In the genomic region with DNA sequence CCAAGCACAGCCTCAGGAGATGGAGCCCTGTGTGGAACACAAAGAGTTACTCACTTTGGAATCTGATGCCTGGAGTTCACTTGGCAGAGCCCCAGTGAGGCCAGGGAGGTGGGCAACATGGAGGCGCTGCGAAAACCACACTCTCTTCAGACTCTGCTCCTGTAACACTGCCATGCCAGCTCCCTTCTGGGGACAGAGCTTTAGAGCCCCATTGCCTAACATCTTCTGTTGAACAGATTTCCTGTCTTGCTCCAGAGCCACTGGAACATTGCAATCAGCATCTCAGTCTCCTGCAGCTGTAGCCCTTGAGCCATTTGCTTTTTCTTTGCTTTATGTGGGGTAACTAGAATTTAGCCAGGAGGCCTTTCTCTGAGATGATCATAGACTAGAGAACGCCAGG, we compare ENCODE assay signal across 18 mouse cellular contexts. TPM values are rescaled to one million over a fixed set of nuclear protein-coding genes. Genes with fewer than 3 reads are reported as not detected.
DNase-seq lines count a peak whose midpoint lies in the region; ATAC-seq lines count a peak whose summit lies in the region.
"Had no signal": no experiment of that assay in that cellular context is flagged by ENCODE, and none has a peak within 500 bp of the region (broad histone marks: within the 10 kb centered on the region; RNA-seq: fewer than 3 reads in every experiment).

No protein-coding gene starts in this region.

- peaks cover 46% of the 10 kb centered on the region for H3K4me1 ChIP-seq in liver, embryonic 15.5 days (replicated peaks)
- H3K4me1 ChIP-seq in liver, embryonic 11.5 days (replicated peaks; ENCODE audit: control insufficient read depth, insufficient read depth, low read length), result peaks cover 17% of the 10 kb centered on the region
- H3K4me1 ChIP-seq in midbrain, embryonic 11.5 days (ENCODE audit: control insufficient read depth, insufficient read depth, low read length), result peaks cover 7% of the 10 kb centered on the region

- no peak for ATAC-seq in liver, embryonic 15.5 days (ENCODE audit: insufficient read depth)
- no peak for ATAC-seq in liver, embryonic 11.5 days (replicated peaks; ENCODE audit: low FRiP score)
- no peak for ATAC-seq in midbrain, embryonic 11.5 days (ENCODE audit: low FRiP score)
- ATAC-seq: midbrain, embryonic 15.5 days had no signal

- H3K4me3 ChIP-seq in liver, embryonic 15.5 days (replicated peaks), result no peak overlapping the region
- H3K4me3 ChIP-seq in liver, embryonic 11.5 days (ENCODE audit: low read depth, low read length), result no peak overlapping the region
- no peak overlapping the region for H3K4me3 ChIP-seq in midbrain, embryonic 11.5 days (ENCODE audit: low read depth, low read length)
- H3K4me3 ChIP-seq: forebrain, embryonic 12.5 days; limb, embryonic 15.5 days; midbrain, embryonic 15.5 days had no signal

- no peaks in the 10 kb centered on the region for H3K9me3 ChIP-seq in liver, embryonic 15.5 days (replicated peaks)
- H3K9me3 ChIP-seq in liver, embryonic 11.5 days (ENCODE audit: control insufficient read depth, low read length), result no peaks in the 10 kb centered on the region
- no peaks in the 10 kb centered on the region for H3K9me3 ChIP-seq in midbrain, embryonic 11.5 days (ENCODE audit: control insufficient read depth, low read length)
- H3K9me3 ChIP-seq: forebrain, embryonic 12.5 days; kidney, embryonic 15.5 days; limb, embryonic 15.5 days; midbrain, embryonic 15.5 days had no signal

- no peak overlapping the region for H3K27ac ChIP-seq in liver, embryonic 15.5 days (replicated peaks)
- H3K27ac ChIP-seq in liver, embryonic 11.5 days (ENCODE audit: low read depth, low read length), result no peak overlapping the region
- H3K27ac ChIP-seq in midbrain, embryonic 11.5 days (ENCODE audit: low read depth, low read length), result no peak overlapping the region
- H3K27ac ChIP-seq: forebrain, embryonic 12.5 days; kidney, embryonic 15.5 days; limb, embryonic 15.5 days; macrophage; midbrain, embryonic 15.5 days; stomach, postnatal 0 days had no signal

- DNase-seq in heart, adult 11 months, result peak; percentile 75
- no peak for DNase-seq in heart, adult 8-10 months (ENCODE audit: low spot score)
- DNase-seq in liver, embryonic 11.5 days (ENCODE audit: low spot score), result no peak
- DNase-seq in NIH3T3 (ENCODE audit: low read depth), result peak; percentile 30
- peak; percentile 14 for DNase-seq in induced T-regulatory cell, adult 2 months (ENCODE audit: low read depth)
- DNase-seq in midbrain, embryonic 11.5 days (ENCODE audit: low spot score, missing footprints), result no peak
- DNase-seq in cerebellum, postnatal 25 days, result no peak
- DNase-seq: adrenal gland, adult 8-10 months; cerebellum, adult 9-10 months; gastrocnemius, postnatal 36 days; thymus, postnatal 36 days had no signal

- WGBS in liver, embryonic 15.5 days (ENCODE audit: insufficient replicate concordance), result 79% methylated on average over 3 of the region's 3 CpGs
- 84% methylated on average over 3 of the region's 3 CpGs for WGBS in liver, embryonic 11.5 days
- 66% methylated on average over 3 of the region's 3 CpGs for WGBS in midbrain, embryonic 11.5 days

- peaks cover 20% of the 10 kb centered on the region; the same call in 1 of the 2 replicates for H3K27me3 ChIP-seq in liver, embryonic 15.5 days
- H3K27me3 ChIP-seq in liver, embryonic 11.5 days (replicated peaks; ENCODE audit: control insufficient read depth, insufficient read depth, low read length), result no peaks in the 10 kb centered on the region
- H3K27me3 ChIP-seq in midbrain, embryonic 11.5 days (ENCODE audit: control insufficient read depth, insufficient read depth, low read length), result peaks cover 2% of the 10 kb centered on the region; the same call in 1 of the 2 replicates
- H3K27me3 ChIP-seq: kidney, embryonic 15.5 days; limb, embryonic 15.5 days; midbrain, embryonic 15.5 days had no signal

- peak overlapping the region; percentile 97; the same call in 1 of the 2 replicates for H3K4me2 ChIP-seq in liver, embryonic 15.5 days
- no peak overlapping the region for H3K4me2 ChIP-seq in liver, embryonic 11.5 days
- no peak overlapping the region for H3K4me2 ChIP-seq in midbrain, embryonic 11.5 days

- H3K9ac ChIP-seq in liver, embryonic 15.5 days, result no peak overlapping the region
- H3K9ac ChIP-seq in liver, embryonic 11.5 days (ENCODE audit: low read depth, low read length), result no peak overlapping the region
- H3K9ac ChIP-seq in midbrain, embryonic 11.5 days (ENCODE audit: low read length), result no peak overlapping the region
- H3K9ac ChIP-seq: forebrain, embryonic 12.5 days; kidney, embryonic 15.5 days; limb, embryonic 15.5 days; midbrain, embryonic 15.5 days had no signal

- no peaks in the 10 kb centered on the region for H3K36me3 ChIP-seq in liver, embryonic 15.5 days (replicated peaks)
- no peaks in the 10 kb centered on the region for H3K36me3 ChIP-seq in liver, embryonic 11.5 days (ENCODE audit: control insufficient read depth, insufficient read depth, low read length)
- H3K36me3 ChIP-seq in midbrain, embryonic 11.5 days (ENCODE audit: control insufficient read depth, insufficient read depth, low read length), result no peaks in the 10 kb centered on the region
- H3K36me3 ChIP-seq: midbrain, embryonic 15.5 days had no signal

RNA-seq across cellular contexts. Expression of a gene that starts 1.4 kb away (rescaled TPM):
- 10 to 100 TPM; 15.6 to 20.2 (median 19.4) TPM for total RNA-seq in heart, adult 8-10 months (2022)
- polyA plus RNA-seq in liver, embryonic 15.5 days (2015; fragmentation: Nextera tagmentation; extraction: Ambion mirVana), result 26.2 and 27.4 TPM in 2 replicates
- 67.2 and 73.9 TPM in 2 replicates for polyA plus RNA-seq in liver, embryonic 11.5 days (2014; fragmentation: Nextera tagmentation; extraction: Ambion mirVana)
- 100 and 102 TPM in 2 replicates for polyA plus RNA-seq in midbrain, embryonic 11.5 days (2014; fragmentation: Nextera tagmentation; extraction: Ambion mirVana)

RNA-seq across cellular contexts. Expression of a gene that starts 42.3 kb away (rescaled TPM):
- 1 to 10 TPM; 6.1 to 7.4 (median 7.0) TPM for total RNA-seq in heart, adult 8-10 months (2022)
- 13.6 and 14.7 TPM in 2 replicates for polyA plus RNA-seq in liver, embryonic 15.5 days (2015; fragmentation: Nextera tagmentation; extraction: Ambion mirVana)
- 20.1 and 21.0 TPM in 2 replicates for polyA plus RNA-seq in liver, embryonic 11.5 days (2014; fragmentation: Nextera tagmentation; extraction: Ambion mirVana)
- polyA plus RNA-seq in midbrain, embryonic 11.5 days (2014; fragmentation: Nextera tagmentation; extraction: Ambion mirVana), result 14.2 and 14.7 TPM in 2 replicates

Comparison
In these comparisons a context has a peak if more than half of its experiments do, and no peak if none do; other contexts are left out.
1. DNase-seq: peak in heart, adult 11 months (single experiment), NIH3T3 (single experiment) and induced T-regulatory cell, adult 2 months (single experiment); none in heart, adult 8-10 months (single experiment), liver, embryonic 11.5 days (single experiment), midbrain, embryonic 11.5 days (single experiment) and cerebellum, postnatal 25 days (0 of 2).